1 mouse cellular context compared by ENCODE assay signal in genomic region chr5:121451644-121452025, GRCm38 (mm10).
A peak's percentile ranks its signal among the peaks of the same experiment; 100 is the strongest.
TF ChIP-seq lines count a peak whose summit lies in the region.

Gene Tmem116 (plus strand): TSS chr5:121451893.

TF ChIP-seq in MEL, 35 proteins besides CTCF, POLR2A, EP300 and RAD21 (continued from another document):
- TF ChIP-seq TBP (IDR thresholded peaks at IDR 0.05; ENCODE audit: low read depth, low read length) (no peak), CHD1 (IDR thresholded peaks at IDR 0.05; ENCODE audit: low read depth, low read length) (peak; percentile 73), JUND (IDR thresholded peaks at IDR 0.05; ENCODE audit: low read depth, low read length) (no peak)
